Mouse (Mus musculus) layer of hippocampus, postnatal 36 days (tissue): ENCODE results near the gene Foxk1. TPM values are rescaled to one million over a fixed set of nuclear protein-coding genes. Genes with fewer than 3 reads are reported as not detected.

Experiments
- DNase-seq, 2 experiments: peaks; one replicate each; pipeline ENCODE4 v3.0.0; 2022
- total RNA-seq, 2 experiments: library from RNA; stranded (reverse); gene quantifications; 2 replicates each; pipeline ENCODE4 v1.2.3; 2021

The Foxk1 gene
- total RNA-seq, 2 experiments from 2014 or later: 47.9 to 52.2 TPM

GRCm38 (mm10) chr5:142420317-142420716 lies 19.0 kb downstream of the Foxk1 start:
- DNase-seq: no peak

GRCm38 (mm10) chr5:142420920-142421319 lies 19.6 kb downstream of the Foxk1 start:
- no peak for DNase-seq

- DNase-seq: no peak
Measured at GRCm38 (mm10) chr5:142421886-142422285, 20.6 kb downstream of the Foxk1 start.

GRCm38 (mm10) chr5:142423141-142423540 lies 21.8 kb downstream of the Foxk1 start:
- DNase-seq: no peak

GRCm38 (mm10) chr5:142423701-142424100 lies 22.4 kb downstream of the Foxk1 start:
- DNase-seq: no peak

- no peak for DNase-seq
Measured at GRCm38 (mm10) chr5:142424627-142425349, 23.5 kb downstream of the Foxk1 start.

- no peak for DNase-seq
Measured at GRCm38 (mm10) chr5:142426476-142426875, 25.2 kb downstream of the Foxk1 start.

- DNase-seq: no peak
Measured at GRCm38 (mm10) chr5:142427876-142428275, 26.6 kb downstream of the Foxk1 start.

GRCm38 (mm10) chr5:142428691-142429090 lies 27.4 kb downstream of the Foxk1 start:
- no peak for DNase-seq

- no peak for DNase-seq
Measured at GRCm38 (mm10) chr5:142431029-142431428, 29.7 kb downstream of the Foxk1 start.

- DNase-seq: no peak
Measured at GRCm38 (mm10) chr5:142431811-142432434, 30.6 kb downstream of the Foxk1 start.

- DNase-seq: no peak
Measured at GRCm38 (mm10) chr5:142432695-142433094, 31.4 kb downstream of the Foxk1 start.

- peak in 1 of 2 experiments; percentile 50 for DNase-seq
Measured at GRCm38 (mm10) chr5:142434052-142434451, 32.8 kb downstream of the Foxk1 start.

- DNase-seq: no peak
Measured at GRCm38 (mm10) chr5:142435736-142436135, 34.4 kb downstream of the Foxk1 start.

GRCm38 (mm10) chr5:142438380-142438938 lies 37.2 kb downstream of the Foxk1 start:
- no peak for DNase-seq

GRCm38 (mm10) chr5:142439911-142440432 lies 38.7 kb downstream of the Foxk1 start:
- no peak for DNase-seq

- no peak for DNase-seq
Measured at GRCm38 (mm10) chr5:142440451-142441147, 39.3 kb downstream of the Foxk1 start.

- no peak for DNase-seq
Measured at GRCm38 (mm10) chr5:142441332-142442044, 40.2 kb downstream of the Foxk1 start.

- no peak for DNase-seq
Measured at GRCm38 (mm10) chr5:142442045-142442440, 40.7 kb downstream of the Foxk1 start.

- DNase-seq: no peak
Measured at GRCm38 (mm10) chr5:142443514-142443913, 42.2 kb downstream of the Foxk1 start.

GRCm38 (mm10) chr5:142443994-142444393 lies 42.7 kb downstream of the Foxk1 start:
- DNase-seq: no peak
